Mouse (Mus musculus) thymus, adult 2 months (tissue): Measurements from ENCODE around the gene Ndufb3. TPM values are rescaled to one million over a fixed set of nuclear protein-coding genes. Genes with fewer than 3 reads are reported as not detected.
"Not testable (repeated sequence)": the region's sequence is repeated elsewhere in the genome, so short reads cannot be mapped to it uniquely, and the experiment has no call there.

Source experiments
- DNase-seq: peaks from one replicate; pipeline ENCODE4 v3.0.0; 2021
- H3K27ac ChIP-seq: fragments of 200-500 bp; 2 replicates; pipeline ENCODE4 v1.5.1; 2012; ENCODE audit warnings: low read length, control low read depth; ENCODE audit not compliant: control insufficient read depth, insufficient read depth
- H3K27me3 ChIP-seq: fragments of 200-500 bp; 2 replicates; pipeline ENCODE4 v1.6.1; 2012; ENCODE audit warnings: mild to moderate bottlenecking, low read length, moderate library complexity, mixed read lengths; ENCODE audit not compliant: control insufficient read depth, insufficient read depth
- H3K36me3 ChIP-seq: fragments of 200-500 bp; 2 replicates; pipeline ENCODE4 v1.6.1; 2012; ENCODE audit warnings: mild to moderate bottlenecking, low read length, moderate library complexity; ENCODE audit not compliant: control insufficient read depth, insufficient read depth
- H3K4me1 ChIP-seq: fragments of 200-500 bp; replicated peaks from 2 replicates; pipeline ENCODE4 v1.6.1; 2012; ENCODE audit warnings: low read length; ENCODE audit not compliant: control insufficient read depth, insufficient read depth
- H3K4me3 ChIP-seq: fragments of 200-500 bp; 2 replicates; pipeline ENCODE4 v1.5.1; 2012; ENCODE audit warnings: mild to moderate bottlenecking, low read length, control low read depth, moderate library complexity; ENCODE audit not compliant: control insufficient read depth, insufficient read depth
- CTCF ChIP-seq: fragments of 200-500 bp; IDR thresholded peaks from 2 replicates; pipeline ENCODE4 v1.5.1; 2012; ENCODE audit warnings: mild to moderate bottlenecking, control low read depth, low read length, moderate library complexity, borderline replicate concordance; ENCODE audit not compliant: control insufficient read depth, poor library complexity, insufficient read depth; ENCODE audit errors: extremely low read depth
- POLR2A ChIP-seq: fragments of 200-500 bp; IDR thresholded peaks from 2 replicates; pipeline ENCODE4 v1.6.1; 2012; ENCODE audit warnings: mild to moderate bottlenecking, low read length, control low read depth, moderate library complexity; ENCODE audit not compliant: control insufficient read depth, poor library complexity, insufficient read depth; ENCODE audit errors: extremely low read depth
- WGBS: fragments of 180-500 bp; shearing (Covaris S2); methylation state at CpG from one replicate; pipeline ENCODE4 v1.1.7; 2018; 5-methylcytosine and 5-hydroxymethylcytosine counted together
- polyA plus RNA-seq: library from polyadenylated mRNA; depleted of rRNA; stranded (reverse); fragments of >200 nt; gene quantifications from 2 replicates; pipeline ENCODE4 v1.2.3, GENCODE M21; 2012

The Ndufb3 gene
- polyA plus RNA-seq, 1 experiment, result 45.2 TPM

DNA sequence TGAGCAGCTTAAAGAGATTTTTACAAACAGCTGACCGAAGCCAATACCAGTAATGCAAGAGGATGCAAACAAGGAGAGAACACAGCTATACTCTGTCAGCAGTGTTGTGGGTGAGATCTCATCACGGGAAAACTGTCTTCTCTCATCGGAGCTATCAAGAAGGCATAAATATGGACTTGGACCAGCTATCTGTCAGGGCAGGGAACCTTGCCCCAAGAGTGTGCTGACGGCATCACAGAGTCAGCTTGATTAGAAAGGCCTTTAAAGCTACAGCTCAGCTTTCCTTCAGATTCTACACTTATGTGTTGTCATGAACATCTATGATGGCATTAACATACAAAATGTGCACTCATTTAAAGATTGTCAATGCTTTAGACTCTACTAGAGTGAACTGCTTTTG lies 16.5 kb downstream of the Ndufb3 start:
- no peak overlapping the region for H3K4me3 ChIP-seq
- no peak for DNase-seq
- H3K27ac ChIP-seq, result no peak overlapping the region
- H3K27me3 ChIP-seq, result no peaks in the 10 kb centered on the region
- H3K36me3 ChIP-seq, result no peaks in the 10 kb centered on the region
- 90% methylated on average over 4 of the region's 4 CpGs for WGBS
- TF ChIP-seq CTCF, result no peak
- no peak for TF ChIP-seq POLR2A
- no peaks in the 10 kb centered on the region for H3K4me1 ChIP-seq

DNA sequence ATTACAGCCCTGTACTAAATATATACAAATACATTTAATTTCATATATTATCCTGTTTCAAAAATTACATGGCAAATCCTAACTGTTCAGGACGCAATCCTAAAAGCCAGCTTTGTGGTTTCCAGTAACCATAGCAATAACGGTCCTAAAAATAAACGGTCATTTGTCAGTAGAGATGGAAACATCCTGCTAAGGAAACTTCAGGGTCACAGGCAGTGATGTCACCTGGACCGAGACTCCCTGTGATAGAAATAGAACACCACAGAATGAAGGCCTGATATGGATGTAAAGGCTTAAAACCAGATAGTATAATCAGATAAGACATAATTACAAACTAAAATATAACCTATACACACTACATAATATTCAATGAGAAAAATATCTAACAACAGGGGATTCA lies 17.6 kb downstream of the Ndufb3 start:
- TF ChIP-seq CTCF (no peak), POLR2A (no peak)
- Histone ChIP-seq H3K27me3 (no peaks in the 10 kb centered on the region), H3K27ac (no peak overlapping the region), H3K4me1 (no peaks in the 10 kb centered on the region), H3K4me3 (no peak overlapping the region), H3K36me3 (no peaks in the 10 kb centered on the region)
- no peak for DNase-seq
- WGBS, result 31% methylated on average over 4 of the region's 4 CpGs

- not testable (repeated sequence) for H3K27ac ChIP-seq, H3K4me1 ChIP-seq, H3K4me3 ChIP-seq, H3K36me3 ChIP-seq, H3K27me3 ChIP-seq, DNase-seq
- WGBS, result 95% methylated on average over 5 of the region's 5 CpGs
Observed at GRCm38 (mm10) chr1:58609591-58609990, 23.4 kb downstream of the Ndufb3 start.

- H3K4me3 ChIP-seq, result no peak overlapping the region
- H3K36me3 ChIP-seq, result no peaks in the 10 kb centered on the region
- WGBS, result 97% methylated on average over 1 of the region's 1 CpGs
- H3K4me1 ChIP-seq, result no peaks in the 10 kb centered on the region
- TF ChIP-seq CTCF, result no peak
- TF ChIP-seq POLR2A, result no peak
- DNase-seq, result no peak
- no peak overlapping the region for H3K27ac ChIP-seq
- H3K27me3 ChIP-seq, result no peaks in the 10 kb centered on the region
Observed at GRCm38 (mm10) chr1:58610166-58610565, 24.0 kb downstream of the Ndufb3 start.

- Histone ChIP-seq H3K4me1 (no peaks in the 10 kb centered on the region), H3K36me3 (no peaks in the 10 kb centered on the region), H3K27ac (no peak overlapping the region), H3K4me3 (no peak overlapping the region), H3K27me3 (no peaks in the 10 kb centered on the region)
- 54% methylated on average over 1 of the region's 1 CpGs for WGBS
- no peak for TF ChIP-seq CTCF
- TF ChIP-seq POLR2A, result no peak
- no peak for DNase-seq
Observed at GRCm38 (mm10) chr1:58610611-58611010, 24.4 kb downstream of the Ndufb3 start.

- no peak overlapping the region for H3K27ac ChIP-seq
- no peaks in the 10 kb centered on the region for H3K36me3 ChIP-seq
- TF ChIP-seq POLR2A, result no peak
- no peak for TF ChIP-seq CTCF
- WGBS, result 90% methylated on average over 6 of the region's 6 CpGs
- H3K4me3 ChIP-seq, result no peak overlapping the region
- no peaks in the 10 kb centered on the region for H3K27me3 ChIP-seq
- no peaks in the 10 kb centered on the region for H3K4me1 ChIP-seq
- DNase-seq, result peak; percentile 5
Observed at GRCm38 (mm10) chr1:58613786-58614185, 27.6 kb downstream of the Ndufb3 start.

- 90% methylated on average over 3 of the region's 3 CpGs for WGBS
- Histone ChIP-seq H3K4me1 (no peaks in the 10 kb centered on the region), H3K27ac (no peak overlapping the region), H3K36me3 (no peaks in the 10 kb centered on the region), H3K27me3 (no peaks in the 10 kb centered on the region), H3K4me3 (no peak overlapping the region)
- DNase-seq, result no peak
- no peak for TF ChIP-seq POLR2A
- no peak for TF ChIP-seq CTCF
Observed at GRCm38 (mm10) chr1:58614424-58614823, 28.2 kb downstream of the Ndufb3 start.

- WGBS, result 86% methylated on average over 4 of the region's 4 CpGs
- TF ChIP-seq POLR2A (no peak), CTCF (no peak)
- H3K27me3 ChIP-seq, result no peaks in the 10 kb centered on the region
- DNase-seq, result no peak
- H3K4me1 ChIP-seq, result no peaks in the 10 kb centered on the region
- H3K27ac ChIP-seq, result no peak overlapping the region
- H3K4me3 ChIP-seq, result no peak overlapping the region
- no peaks in the 10 kb centered on the region for H3K36me3 ChIP-seq
Observed at GRCm38 (mm10) chr1:58615146-58615545, 29.0 kb downstream of the Ndufb3 start.
